Mouse (Mus musculus): ENCODE results near the gene Fam3c.
A peak's percentile ranks its signal among the peaks of the same experiment; 100 is the strongest.

Gene Fam3c

DNA sequence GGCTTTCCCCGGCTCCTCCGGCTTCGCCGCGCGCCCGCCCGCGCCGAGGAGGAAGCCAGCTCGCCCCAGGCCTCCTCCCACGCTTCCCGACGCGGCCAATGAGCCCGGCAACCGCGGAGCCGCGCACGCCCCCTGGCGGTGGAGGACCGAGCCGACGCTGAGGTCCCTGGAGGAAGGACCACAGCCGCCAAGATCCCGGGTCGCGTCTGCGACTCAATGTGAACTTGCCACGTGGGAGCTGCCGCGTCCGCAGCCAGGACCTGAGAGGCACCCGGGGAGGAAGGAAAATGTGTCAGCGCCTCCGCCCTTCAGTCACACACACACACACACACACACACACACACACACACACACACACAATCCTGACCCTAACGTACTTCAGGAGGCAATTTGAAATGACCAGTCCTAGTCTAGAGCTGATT lies at the start of gene Fam3c:
Gene Fam3c, minus strand, starts transcription at position 158 of the 422 bp plus-strand sequence.
- DNase-seq, result peak; percentile 90 to 94

DNA sequence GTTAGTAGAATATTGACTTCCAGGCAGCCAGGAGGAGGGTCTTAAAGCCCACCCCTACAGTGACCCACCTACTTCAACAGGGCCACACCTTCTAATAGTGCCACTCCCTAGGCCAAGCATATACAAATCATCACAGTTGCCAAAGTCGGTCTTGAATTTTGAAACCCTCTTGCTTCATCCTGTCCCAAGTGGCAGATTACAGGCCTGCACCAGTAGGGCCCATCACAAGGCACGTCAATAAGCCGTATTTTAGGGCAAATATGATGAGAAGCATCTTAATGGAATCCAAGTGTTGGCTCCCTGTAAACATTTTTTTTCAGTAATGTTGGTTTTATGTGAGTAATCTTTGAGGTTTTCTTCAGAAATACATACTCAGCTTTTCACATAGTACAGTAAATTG lies 49.0 kb upstream of the Fam3c start:
- DNase-seq, result no peak

DNA sequence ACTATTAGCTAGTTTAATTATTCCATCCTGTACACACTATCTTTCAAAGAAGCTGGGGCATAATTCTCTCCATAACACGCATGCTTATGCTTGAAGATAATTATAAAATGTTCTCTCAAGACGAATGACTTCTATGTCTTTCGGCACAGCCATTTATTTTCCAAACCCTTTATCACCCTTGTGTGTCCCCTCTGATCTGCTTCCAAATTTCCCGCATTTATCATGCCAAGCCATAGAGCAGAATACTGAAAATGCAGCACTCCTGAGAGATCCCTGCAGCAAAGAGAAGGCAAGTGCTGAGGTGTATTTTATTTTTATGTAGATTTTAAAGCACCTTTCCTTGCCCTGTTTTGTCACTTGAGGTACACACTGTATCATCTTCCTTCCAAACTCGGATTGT lies 47.7 kb upstream of the Fam3c start:
- no peak for DNase-seq

DNA sequence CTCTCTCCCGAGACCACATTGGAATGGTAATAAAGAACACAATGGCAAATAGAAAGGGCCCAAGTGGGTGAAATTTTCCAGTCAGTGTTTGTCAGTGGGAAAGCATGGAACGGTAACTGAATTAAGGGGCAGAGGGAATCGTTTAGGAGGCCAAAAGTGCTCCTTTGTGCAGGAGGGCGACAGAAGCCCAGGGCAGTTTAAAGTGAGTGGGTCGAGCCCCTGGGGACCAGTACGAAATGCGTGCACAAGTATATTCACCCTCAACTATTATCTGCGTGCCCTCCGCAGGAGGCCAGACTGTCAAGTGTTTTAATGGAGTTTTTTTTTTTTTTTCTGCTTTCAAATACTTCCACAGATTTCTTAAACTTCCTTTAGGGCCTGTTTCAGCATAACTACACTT lies 47.3 kb upstream of the Fam3c start:
- DNase-seq, result no peak

DNA sequence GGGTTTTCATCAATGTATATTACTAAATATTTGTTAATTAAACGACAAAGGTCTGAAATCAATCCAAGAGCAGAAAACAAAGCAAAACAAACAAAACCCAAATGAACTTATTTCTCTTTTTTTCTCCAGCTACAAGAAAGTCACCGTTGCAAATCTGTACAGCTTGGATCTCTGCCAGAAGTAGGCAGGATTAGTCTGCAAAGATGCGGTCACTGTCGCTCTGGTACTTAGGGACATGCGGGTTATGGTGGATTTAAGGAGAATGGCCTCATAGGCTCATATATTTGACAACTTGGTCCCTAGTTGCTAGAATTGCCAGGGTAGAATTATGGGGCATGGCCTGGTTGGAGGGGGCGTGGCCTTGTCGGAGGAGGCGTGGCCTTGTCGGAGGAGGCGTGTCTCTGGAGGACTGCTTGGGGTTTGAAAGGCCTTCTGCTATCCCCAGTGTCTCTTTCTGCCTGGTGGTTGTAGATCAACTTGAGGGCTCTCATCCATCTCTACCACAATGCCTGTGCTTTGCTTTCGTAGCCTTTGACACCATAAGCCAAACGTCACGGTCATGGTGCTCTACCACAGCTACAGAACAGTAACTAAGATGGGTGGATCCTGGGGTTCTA lies 46.6 kb upstream of the Fam3c start:
- no peak for DNase-seq

DNA sequence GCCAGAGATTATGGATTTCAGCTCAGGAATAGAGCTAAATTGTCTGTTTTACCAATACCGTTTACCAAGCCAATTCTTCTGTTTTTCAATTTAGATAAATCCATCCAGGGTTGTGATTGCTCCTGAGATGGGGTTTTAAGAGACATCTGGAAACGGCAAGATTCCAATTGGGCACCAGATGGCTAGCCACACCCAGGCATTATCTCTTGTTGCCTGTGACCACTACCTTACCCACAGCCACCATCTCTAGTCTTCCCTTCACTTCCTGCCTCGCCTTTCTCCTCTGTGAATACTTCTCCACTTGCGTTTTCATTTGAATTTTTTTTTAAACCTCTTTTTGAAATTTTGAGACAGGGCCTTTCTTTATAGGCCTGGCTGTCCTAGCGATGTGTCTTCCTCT lies 46.0 kb upstream of the Fam3c start:
- DNase-seq, result no peak

DNA sequence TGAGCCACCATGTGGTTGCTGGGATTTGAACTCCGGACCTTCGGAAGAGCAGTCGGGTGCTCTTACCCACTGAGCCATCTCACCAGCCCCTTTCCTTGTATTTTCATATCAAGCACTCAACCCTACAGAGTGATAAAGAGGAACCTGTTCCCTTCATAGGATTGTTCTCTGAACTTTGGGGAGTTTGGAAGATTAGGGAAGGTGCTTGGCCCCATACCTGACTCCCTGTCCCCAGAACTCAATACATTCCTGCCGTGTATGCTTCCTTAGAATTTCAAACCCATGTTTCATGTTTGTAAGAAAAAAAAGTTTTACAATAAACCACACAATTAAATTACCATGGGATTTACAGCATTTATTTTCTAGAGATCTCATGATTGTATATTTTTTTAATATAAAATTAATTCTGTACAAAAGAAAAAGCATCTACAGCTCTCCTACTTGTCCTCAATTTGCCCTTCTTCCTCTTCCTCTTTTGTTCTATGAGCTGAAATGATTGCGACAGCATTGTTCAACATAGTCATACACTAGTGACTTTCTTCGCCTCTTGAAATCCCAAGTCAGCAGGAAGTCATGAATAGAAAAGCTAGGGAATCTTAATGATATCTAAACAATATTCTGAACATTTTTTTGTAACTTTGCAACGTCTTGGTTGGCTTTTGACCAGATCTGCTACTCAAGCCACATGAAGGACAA lies 42.2 kb upstream of the Fam3c start:
- no peak for DNase-seq

DNA sequence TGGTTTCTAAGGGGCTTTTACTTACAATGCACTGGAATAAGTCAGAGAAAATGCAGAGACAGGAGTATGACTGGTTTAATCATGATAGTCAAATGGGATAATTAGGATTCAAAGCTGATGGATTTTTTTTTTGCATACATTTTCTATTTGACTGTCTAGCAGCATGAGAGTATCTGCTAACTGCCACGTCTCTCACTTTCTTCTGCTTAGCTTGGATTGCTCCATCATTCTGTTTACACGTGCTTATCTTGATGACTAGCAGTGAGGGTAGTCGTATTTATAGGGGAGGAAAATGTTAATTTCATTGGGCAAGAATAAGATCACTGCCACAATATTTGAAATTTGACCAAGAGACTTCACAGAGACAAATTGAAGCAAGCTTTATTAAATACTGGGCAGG lies 39.2 kb upstream of the Fam3c start:
- DNase-seq, result no peak

DNA sequence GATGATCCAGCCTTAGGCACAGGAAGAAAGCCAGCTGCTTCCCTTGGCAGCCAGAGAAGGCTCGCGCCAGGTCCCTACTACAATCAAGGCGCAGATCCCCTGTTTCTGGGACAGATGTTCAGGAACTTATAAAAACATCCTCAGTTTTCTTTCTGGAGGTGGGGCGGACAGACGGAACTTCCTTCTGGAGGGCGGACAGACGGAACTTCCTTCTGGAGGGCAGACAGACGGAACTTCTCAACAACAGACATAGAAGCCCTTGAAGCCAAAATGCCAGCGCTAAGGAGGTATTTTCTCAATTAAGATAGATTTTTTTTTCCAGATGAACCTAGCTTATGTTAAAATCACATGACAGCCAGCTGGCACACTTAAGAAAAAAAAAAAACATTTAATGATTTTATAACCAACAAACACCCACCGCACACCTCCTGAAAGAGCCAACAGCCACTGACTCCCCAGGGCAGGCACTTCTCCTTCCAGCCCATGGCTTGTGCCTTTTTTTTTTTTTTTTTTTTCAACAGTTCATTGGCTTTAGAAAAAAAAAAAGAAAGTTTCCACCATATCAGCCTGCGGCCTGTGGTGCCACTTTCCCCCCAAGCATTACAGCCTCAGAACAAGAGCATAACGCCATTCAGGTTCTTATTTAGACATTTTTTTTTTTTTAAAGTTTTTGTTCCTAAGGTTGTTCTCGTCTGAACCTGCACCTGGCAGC lies 34.8 kb upstream of the Fam3c start:
- DNase-seq, result no peak

DNA sequence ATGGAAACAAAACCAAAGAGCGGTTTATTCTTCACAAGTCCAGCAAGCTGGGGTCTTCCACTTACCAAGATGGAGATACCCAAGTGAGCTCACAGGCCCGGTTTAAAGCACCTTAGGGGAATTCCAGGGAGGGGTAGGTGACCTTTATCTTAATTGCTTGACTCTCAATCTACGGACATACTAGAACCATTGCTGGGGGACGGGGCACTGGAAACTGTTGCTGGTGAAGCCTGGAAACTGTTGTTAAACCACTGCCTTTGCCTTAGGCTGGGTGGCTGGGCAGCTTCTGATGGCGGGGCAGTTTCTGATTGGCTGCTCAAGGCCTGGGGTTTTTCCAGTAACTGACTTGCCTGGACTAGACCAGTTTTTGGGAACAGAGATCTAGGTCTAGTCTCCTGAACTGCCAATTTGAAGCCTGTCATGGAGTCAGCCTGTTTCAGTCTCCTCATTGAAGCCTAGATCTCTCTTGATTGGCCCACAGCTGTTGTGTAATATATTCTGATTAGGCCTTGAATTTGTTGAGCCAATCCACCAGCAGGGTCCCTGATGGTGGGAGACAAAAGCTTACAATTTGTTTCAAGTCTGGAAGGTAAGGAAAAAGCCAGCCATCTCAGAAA lies 29.3 kb upstream of the Fam3c start:
- DNase-seq, result no peak

DNA sequence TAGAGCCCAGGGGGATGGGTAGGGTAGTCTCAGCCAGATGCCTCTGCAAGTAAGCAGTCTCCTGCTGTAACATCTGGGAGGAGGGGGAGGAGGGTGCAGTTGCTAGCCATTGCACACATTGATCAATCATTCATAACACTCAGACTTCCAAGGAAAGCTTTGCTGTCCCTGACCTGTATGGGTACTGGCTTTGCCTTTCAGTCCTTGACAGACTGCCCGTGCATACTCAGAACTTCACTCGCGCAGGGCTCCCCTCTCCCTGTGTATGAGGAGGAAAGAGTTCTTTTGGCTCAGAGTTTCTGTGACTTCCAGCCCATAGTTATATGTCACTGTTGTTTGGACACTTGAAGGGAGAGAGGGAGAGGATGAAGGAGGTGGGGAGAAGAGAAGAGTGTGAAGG lies 24.2 kb upstream of the Fam3c start:
- DNase-seq, result no peak

DNA sequence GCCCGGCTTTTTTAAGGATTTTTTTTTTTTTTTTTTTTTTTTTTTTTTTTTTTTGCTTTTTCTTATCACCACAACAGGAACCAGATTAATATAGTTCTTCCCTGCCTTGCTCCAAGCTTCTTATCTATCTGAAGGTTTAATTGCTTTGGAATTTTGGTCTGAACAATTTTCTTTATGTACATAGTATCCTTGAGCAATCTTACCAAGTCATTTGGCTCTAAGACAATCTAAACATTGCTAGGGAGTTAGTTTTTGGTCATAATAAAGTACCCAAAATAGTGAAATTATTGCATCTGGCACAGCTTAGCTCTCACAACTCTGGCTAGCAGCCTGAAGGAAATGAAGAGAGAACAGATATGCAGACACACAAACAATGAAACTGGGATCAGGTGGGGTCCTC lies 23.8 kb upstream of the Fam3c start:
- no peak for DNase-seq

DNA sequence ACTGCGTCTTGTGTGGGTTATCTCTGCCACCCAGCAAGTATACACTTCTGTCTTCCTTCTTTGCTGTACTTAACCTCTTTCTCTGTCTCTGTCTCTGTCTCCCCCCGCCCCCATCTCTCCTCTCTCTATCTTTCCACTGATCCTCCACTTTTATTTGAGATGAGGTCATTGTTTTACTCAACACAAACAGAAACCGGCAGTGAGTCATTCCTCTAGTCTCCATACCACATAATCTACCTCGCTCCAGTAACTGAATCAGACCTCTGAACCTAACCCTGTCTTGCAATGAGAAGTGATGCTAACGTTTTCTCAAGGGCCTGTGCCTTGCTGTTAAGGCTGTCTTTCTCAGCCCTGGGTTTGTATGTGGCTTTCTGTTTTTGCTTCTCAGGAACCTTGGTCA lies 22.4 kb upstream of the Fam3c start:
- no peak for DNase-seq

DNA sequence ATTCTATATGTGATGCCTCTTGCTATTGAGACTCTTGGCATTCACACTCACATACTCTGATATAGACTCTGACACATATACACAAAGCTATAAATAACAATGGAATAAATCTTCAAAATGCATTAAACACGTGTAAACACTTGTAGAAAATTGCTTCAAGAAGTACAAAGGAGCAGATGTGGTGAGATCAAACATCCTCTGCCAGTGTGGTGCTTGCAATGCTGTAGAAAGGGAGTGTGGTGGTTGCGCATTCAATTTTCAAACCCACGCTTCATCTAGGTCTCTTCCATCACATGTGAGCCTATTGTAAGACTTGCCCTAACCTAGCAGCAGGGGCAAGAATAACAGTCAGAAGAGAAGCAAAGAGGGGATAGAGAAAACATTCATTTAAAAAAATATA lies 18.7 kb upstream of the Fam3c start:
- no peak for DNase-seq

DNA sequence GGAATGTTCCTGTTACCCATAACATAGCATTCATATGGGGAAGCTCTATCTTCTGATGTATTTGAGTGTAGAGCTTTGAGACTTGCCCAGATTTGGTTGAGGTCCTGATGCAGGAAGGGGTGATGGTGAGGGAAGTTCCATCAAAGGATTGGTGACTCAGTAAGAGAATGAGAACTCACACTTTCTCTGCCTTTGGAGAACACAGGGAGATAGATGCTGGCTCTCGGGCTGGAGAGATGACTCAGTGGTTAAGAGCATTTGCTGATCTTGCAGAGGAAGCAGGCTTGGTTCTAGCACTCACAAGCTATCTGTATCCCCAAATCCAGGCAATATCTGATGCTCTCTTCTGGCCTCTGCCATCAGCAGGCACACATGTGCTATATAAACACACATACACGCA lies 17.4 kb upstream of the Fam3c start:
- DNase-seq, result no peak

DNA sequence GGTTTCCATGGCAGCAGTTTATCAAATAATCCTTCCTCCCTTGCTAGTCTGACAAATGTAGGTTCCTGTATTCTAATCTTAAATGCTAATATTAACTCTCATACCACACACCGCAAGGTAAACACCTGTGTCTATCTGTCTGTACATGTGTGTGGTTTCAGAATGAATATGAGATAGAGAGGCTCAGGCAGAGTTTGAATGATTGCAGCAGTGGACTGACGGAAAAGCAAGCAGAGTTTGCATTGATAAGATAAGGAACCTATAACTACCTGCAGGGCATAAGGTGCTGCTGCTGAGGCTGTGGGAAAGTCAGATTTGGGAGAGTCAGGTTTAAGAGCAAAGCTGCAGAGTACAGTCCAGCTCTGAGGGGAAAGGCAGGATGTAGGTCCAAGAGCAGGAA lies 10.9 kb upstream of the Fam3c start:
- DNase-seq, result no peak

DNA sequence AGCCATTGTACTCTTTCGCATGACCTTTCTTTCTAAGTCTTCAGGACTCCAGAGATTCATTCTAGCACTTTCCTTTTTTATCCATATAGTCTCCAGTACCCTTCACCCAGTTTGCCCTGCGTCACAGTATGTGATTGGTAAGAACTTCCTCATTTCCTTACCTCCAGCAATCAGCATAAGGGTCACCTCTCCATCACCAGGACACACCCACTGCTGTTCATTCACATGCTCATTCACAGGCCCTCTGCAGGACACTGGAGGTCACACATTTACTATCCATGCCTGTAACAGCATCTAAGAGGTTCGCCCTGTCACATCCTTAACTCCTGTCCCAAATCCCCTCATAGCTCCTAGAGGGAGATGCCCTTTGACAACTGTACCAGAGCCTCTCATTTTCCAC lies 7.5 kb upstream of the Fam3c start:
- DNase-seq, result no peak

DNA sequence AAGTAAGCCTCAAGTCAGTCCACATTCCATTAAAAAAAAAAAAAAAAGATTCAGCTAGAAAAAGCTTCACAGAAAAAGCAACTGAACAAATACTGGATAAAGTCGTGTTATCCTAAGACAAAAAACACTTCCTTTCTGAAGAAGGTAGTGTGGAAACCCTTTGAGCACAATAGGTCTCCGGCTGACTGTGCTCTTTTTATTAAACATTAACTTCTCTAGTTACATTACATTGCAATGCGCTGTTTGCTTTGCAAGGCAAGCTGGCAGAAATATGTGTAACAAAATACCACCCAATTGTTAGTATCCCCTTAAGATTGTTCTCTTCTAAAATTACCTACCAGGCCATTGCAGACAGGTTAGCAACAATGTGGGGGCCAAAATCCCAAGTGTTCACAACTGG lies 5.9 kb upstream of the Fam3c start:
- DNase-seq, result no peak

DNA sequence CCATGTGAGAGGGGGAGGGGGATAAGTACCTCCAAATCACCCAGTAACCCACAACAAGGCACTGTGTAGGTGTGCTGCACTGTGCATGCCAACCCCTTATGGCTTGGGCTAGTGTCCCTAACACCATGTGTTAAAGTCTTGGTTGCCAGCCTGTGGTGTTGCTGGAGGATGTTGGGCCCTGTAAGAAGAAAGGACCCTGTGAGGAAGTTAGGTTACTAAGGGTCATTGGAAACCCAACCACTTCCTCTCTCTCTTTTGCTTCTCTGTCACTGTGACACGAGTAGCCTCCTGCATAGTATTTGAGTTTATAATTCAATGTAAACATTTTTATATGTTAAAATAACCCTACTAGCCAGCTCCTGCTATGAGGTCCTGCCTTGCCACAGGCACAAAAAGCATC lies 3.0 kb upstream of the Fam3c start:
- DNase-seq, result no peak

DNA sequence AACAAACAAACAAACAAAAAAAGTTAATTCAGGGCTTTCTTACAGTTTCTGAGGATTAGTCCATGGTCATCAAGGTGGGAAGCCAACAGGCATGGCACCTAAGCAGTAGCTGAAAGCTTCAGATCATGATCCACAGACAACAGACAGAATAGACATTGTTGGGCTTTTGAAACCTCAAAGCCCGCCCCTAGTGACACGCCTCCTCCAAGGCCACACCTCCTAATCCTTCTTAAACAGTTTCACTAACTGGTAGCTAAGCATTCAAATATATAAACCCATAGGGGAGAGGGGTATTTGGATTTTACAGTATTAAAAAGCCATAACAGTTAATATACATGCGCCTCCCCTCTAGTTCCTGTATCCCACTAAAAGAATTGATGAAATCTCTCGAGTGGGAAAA lies 1.3 kb upstream of the Fam3c start:
- DNase-seq, result no peak

DNA sequence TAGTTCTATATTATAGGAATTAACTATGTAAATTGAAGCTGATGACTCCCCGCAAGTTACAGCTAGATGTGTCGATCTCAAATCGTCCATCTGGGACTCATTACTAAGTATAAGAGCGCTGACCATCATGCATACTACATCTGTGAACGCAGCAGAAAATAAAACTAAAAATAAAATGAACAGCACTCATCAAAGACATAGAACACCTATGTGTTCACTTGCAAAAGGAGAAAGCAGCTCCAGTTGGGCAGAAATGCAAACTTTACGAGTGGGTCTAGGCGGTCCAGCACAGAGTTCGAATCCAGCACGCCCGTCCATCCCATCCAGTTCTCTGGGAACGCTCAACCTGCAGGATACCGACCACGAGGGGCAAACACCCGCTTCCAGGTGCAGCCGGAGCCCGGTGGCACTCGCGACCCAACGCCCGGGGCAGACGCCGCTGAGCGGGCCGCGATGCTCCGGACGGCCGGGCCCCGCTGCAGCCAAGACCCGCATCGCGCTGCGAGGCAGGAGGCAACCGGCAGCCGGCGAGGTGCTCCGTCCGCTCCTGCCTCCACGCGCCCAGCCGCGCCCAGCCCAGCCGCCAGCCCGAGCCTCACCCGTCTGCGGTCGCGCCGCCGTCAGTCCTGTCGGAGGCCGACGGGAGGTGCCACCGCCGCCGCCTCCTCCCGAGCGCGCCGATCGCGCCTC lies 502 bp downstream of the Fam3c start:
- DNase-seq, result no peak

DNA sequence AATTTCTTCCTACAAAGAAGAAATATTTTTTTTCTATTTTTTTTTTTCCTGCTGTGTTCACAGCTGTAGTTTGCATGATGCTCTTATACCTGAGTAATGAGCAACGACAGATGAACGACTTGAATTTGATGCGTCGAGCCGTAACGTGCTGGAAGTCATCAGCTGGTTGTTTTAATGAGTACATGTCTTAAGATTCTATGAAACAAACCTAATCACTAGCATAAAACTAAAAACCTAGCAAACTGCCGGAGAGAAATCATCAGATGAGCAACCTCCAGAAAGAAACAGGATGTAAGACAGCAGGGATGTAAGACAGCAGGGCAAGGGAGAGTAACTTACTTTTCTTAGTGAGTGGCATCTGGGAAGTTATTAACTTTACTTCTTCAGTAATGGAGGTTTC lies 1.4 kb downstream of the Fam3c start:
- no peak for DNase-seq

DNA sequence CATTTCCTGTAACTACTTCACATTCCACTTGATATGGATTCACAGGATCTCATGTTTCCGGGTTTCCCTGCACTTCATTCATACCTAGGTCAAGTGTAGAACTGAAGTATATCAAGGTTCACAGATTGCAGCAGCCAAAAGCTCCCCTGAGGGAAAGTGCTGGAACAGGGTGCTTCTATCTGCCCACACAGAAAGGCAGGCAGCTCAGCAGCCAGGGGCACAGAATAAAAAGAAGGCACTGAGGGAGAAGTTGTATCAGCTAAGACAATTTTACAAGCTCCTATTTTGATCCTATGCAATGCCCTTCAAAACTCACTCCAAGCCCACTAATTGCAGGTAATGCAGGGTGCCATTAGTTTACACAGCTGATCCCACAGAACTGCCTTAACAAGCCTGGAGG lies 2.0 kb downstream of the Fam3c start:
- DNase-seq, result no peak
